Mouse (Mus musculus) embryonic facial prominence, embryonic 12.5 days (tissue): Measurements from ENCODE around the gene Trp53rkb. TPM values are rescaled to one million over a fixed set of nuclear protein-coding genes. Genes with fewer than 3 reads are reported as not detected.

Experiments used
- ATAC-seq: fragments of 200-750 bp; cut with Nextera tagmentation; 2 replicates; pipeline ENCODE4 v1.8.0; 2017; ENCODE audit not compliant: insufficient number of reproducible peaks, insufficient read depth, low FRiP score, low TSS enrichment
- H3K27ac ChIP-seq: fragments of 300-500 bp; sonication (generic); 2 replicates; pipeline ENCODE4 v1.5.1; 2016; ENCODE audit warnings: mild to moderate bottlenecking
- H3K27me3 ChIP-seq: fragments of 300-500 bp; sonication (generic); 2 replicates; pipeline ENCODE4 v1.6.1; 2016; ENCODE audit warnings: mild to moderate bottlenecking, moderate library complexity
- H3K36me3 ChIP-seq: fragments of 300-500 bp; sonication (generic); 2 replicates; pipeline ENCODE4 v1.6.1; 2016; ENCODE audit warnings: mild to moderate bottlenecking
- H3K4me1 ChIP-seq: fragments of 300-500 bp; sonication (generic); 2 replicates; pipeline ENCODE4 v1.6.1; 2016
- H3K4me2 ChIP-seq: fragments of 300-500 bp; sonication (generic); replicated peaks from 2 replicates; pipeline ENCODE4 v1.6.1; 2016; ENCODE audit warnings: mild to moderate bottlenecking, moderate library complexity
- H3K4me3 ChIP-seq: fragments of 300-500 bp; sonication (generic); 2 replicates; pipeline ENCODE4 v1.5.1; 2016; ENCODE audit warnings: mild to moderate bottlenecking
- H3K9ac ChIP-seq: fragments of 300-500 bp; sonication (generic); 2 replicates; pipeline ENCODE4 v1.6.1; 2016; ENCODE audit warnings: mild to moderate bottlenecking, moderate library complexity
- H3K9me3 ChIP-seq: fragments of 300-500 bp; sonication (generic); 2 replicates; pipeline ENCODE4 v1.6.1; 2016; ENCODE audit warnings: mild to moderate bottlenecking, moderate library complexity
- WGBS: fragments of 180-500 bp; shearing (Covaris S2); methylation state at CpG from one replicate; pipeline ENCODE4 v1.1.7; 2016; 5-methylcytosine and 5-hydroxymethylcytosine counted together
- polyA plus RNA-seq: library from polyadenylated mRNA; unstranded; fragments of >200 nt; fragmentation: Nextera tagmentation; extraction: Ambion mirVana; gene quantifications from 2 replicates; pipeline ENCODE4 v1.2.1, GENCODE M21; 2016

The Trp53rkb gene
- polyA plus RNA-seq, 1 experiment from 2014 or later, result 13.2 TPM

DNA sequence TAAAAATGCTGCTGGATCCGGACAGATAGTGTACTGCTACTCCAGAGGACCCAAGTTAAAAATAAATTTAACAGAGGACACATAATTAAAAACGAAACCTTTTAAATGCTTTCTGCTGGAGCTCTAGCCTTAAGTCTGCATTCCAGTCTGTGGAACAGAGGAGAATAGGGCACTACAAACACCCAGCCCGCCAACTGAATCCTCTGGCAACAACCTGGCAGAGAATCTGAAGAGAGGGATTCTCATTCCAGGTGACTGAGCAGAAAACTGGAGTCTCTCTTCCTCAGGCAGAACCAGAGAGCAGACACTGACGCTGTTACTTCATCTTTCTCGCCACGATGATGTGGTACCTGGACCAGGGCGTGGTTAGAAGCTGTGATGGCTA is 8.1 kb downstream of the Trp53rkb start:
- Histone ChIP-seq H3K4me3 (no peak overlapping the region), H3K27ac (no peak overlapping the region), H3K9me3 (no peaks in the 10 kb centered on the region), H3K27me3 (no peaks in the 10 kb centered on the region), H3K4me1 (no peaks in the 10 kb centered on the region), H3K4me2 (no peak overlapping the region), H3K36me3 (peaks cover 27% of the 10 kb centered on the region), H3K9ac (no peak overlapping the region)
- 84% methylated on average over 7 of the region's 7 CpGs for WGBS
- no peak for ATAC-seq

DNA sequence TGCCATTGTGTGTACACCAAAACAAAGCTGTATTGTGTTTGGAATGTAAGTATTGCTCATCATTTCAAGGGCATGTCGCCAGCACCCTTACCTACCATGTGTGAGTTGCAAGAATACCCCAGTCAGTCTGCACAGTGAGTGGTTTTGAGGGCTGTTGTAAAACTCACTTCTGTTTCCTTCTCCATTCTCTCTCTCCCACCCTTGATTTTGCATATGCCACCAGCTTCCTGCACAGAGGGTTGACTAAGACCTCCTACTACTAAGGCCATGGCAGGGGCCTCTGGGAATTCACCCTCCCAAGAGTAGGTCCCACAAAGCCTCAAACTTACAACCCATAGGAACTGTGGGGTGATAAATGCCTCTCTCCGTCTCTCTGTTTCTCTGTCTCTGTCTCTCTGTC is 9.1 kb downstream of the Trp53rkb start:
- 64% methylated on average over 2 of the region's 2 CpGs for WGBS
- H3K9ac ChIP-seq, result no peak overlapping the region
- no peaks in the 10 kb centered on the region for H3K9me3 ChIP-seq
- H3K4me3 ChIP-seq, result no peak overlapping the region
- H3K4me1 ChIP-seq, result peaks cover 6% of the 10 kb centered on the region
- no peak for ATAC-seq
- no peak overlapping the region for H3K4me2 ChIP-seq
- peaks cover 19% of the 10 kb centered on the region for H3K36me3 ChIP-seq
- no peak overlapping the region for H3K27ac ChIP-seq
- H3K27me3 ChIP-seq, result no peaks in the 10 kb centered on the region

DNA sequence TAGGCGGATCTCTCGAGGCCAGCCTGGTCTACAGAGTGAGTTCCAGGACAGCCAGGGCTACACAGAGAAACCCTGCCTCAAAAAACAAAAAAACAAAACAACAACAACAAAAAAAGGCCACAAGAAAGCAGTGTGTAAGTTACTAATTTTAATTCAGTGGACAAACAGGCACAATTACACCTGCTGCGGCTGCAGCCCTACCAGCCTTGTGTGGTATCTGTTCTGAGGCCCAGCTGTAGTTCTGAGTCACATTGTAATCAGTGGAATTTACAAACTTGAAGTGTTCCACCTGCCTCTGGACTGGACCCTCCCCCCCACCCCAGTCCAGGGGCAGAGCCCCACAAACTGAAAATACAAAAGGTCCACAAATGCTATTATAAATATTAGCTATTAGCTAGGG is 11.0 kb downstream of the Trp53rkb start:
- H3K4me1 ChIP-seq, result peaks cover 8% of the 10 kb centered on the region
- no peaks in the 10 kb centered on the region for H3K9me3 ChIP-seq
- H3K4me3 ChIP-seq, result no peak overlapping the region
- no peak overlapping the region for H3K27ac ChIP-seq
- no peaks in the 10 kb centered on the region for H3K27me3 ChIP-seq
- no peak for ATAC-seq
- no peak overlapping the region for H3K4me2 ChIP-seq
- peaks cover 3% of the 10 kb centered on the region for H3K36me3 ChIP-seq
- H3K9ac ChIP-seq, result no peak overlapping the region
- 89% methylated on average over 3 of the region's 3 CpGs for WGBS

DNA sequence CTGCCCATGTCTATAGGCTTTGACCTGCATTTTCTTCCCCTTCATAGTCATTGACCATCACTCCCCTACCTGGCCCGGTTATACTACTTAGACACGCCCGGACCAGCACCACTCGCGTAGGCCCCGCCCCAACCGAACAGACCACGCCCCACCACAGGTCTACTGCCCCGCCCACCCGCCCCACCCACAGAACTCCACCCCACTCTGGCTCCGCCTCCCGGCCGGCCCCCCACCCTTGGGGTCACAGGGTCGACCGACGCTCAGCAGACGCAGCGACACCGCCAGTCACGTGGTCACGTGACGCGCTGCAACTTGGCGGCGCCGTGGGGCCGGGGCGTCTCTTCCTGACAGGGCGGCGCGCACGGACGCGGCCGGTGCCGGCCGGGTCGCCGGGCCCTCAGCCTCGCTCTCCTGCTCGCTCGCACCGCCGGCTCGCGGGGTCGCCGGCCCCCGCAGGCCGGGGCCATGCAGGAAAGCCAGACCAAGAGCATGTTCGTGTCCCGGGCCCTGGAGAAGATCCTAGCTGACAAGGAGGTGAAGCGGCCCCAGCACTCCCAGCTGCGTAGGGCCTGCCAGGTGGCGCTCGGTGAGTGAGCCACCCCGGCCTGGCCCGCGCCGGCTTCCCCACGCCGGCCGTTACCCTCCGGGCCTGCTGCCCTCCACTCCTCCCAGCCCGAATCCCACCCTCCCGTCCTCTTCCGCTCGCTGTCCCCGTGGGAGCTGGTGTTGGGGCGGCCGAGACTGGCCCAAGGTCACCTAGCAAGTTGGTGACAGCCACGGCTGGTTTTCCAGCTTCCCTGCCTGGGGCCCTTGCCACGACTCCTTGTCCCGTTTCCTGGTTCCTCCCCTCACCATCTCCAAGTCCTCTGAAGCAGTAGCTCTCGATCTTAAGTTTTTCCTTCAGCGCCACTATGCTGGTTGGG is 13.2 kb downstream of the Trp53rkb start, which contains the start of gene Arfgef2:
TSS of gene Arfgef2 (plus strand) at position 339 of the 923 bp plus-strand sequence.
- Histone ChIP-seq H3K9ac (peak within 1 kb of the TSS; percentile 78), H3K4me2 (peak within 1 kb of the TSS; percentile 89), H3K4me3 (peak within 1 kb of the TSS; percentile 81), H3K4me1 (peaks cover 8% of the 10 kb centered on the region), H3K27ac (peak within 1 kb of the TSS; percentile 55), H3K36me3 (no peaks in the 10 kb centered on the region), H3K27me3 (no peaks in the 10 kb centered on the region), H3K9me3 (no peaks in the 10 kb centered on the region)
- WGBS, result under 1% methylated on average over 72 of the region's 76 CpGs
- ATAC-seq, result peak; percentile 82

DNA sequence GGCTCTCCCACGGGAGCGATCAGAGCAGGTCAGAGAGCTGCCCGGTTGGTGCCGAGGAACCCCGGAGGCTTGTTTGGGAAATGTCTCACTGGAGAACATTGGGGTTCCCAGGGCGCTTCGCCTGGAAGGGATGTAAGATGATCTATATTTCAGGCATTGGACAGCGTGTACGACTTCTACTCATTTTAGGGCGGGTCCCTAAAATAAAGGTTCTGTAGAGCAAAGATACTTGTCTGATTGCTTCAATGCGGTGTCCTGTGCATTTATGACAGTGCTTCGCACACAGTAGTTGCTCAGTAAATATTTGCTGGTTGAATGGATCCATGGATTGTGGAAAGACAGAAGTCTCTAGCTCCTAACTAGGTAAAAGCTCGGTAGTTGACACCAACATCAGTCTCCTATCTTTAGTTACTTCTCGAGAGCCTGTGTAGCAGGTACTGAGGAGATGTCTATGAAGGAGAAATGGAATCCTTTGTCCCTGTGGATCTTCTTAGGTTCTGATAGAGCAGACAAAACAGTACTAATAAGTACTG is 13.9 kb downstream of the Trp53rkb start:
- H3K9ac ChIP-seq, result peak overlapping the region; percentile 78
- H3K27me3 ChIP-seq, result no peaks in the 10 kb centered on the region
- H3K36me3 ChIP-seq, result no peaks in the 10 kb centered on the region
- peak overlapping the region; percentile 81 for H3K4me3 ChIP-seq
- H3K4me2 ChIP-seq, result peak overlapping the region; percentile 89
- no peaks in the 10 kb centered on the region for H3K9me3 ChIP-seq
- ATAC-seq, result no peak
- 22% methylated on average over 14 of the region's 14 CpGs for WGBS
- peaks cover 8% of the 10 kb centered on the region for H3K4me1 ChIP-seq
- H3K27ac ChIP-seq, result peak overlapping the region; percentile 55; the same call in 1 of the 2 replicates

DNA sequence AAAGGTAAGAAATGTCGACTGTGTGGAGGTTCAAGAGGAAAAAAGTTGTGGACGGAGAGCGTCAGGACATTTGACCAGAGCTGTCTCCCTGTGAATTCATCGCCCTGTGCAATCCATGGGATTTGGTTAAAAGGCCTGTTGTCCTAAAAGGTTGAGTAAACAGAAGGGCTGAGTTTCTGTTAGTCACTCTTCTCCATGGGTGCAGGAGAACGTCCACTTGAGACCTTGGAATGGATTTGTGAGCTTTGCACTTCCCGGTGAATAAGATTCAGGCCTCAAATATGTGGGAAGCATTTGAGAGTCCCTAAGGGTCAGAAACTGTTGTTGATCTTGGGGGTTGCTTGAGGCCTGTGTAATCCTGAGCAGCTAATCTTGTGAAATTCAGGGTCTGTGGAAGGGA is 14.5 kb downstream of the Trp53rkb start:
- no peak overlapping the region for H3K9ac ChIP-seq
- 75% methylated on average over 6 of the region's 6 CpGs for WGBS

DNA sequence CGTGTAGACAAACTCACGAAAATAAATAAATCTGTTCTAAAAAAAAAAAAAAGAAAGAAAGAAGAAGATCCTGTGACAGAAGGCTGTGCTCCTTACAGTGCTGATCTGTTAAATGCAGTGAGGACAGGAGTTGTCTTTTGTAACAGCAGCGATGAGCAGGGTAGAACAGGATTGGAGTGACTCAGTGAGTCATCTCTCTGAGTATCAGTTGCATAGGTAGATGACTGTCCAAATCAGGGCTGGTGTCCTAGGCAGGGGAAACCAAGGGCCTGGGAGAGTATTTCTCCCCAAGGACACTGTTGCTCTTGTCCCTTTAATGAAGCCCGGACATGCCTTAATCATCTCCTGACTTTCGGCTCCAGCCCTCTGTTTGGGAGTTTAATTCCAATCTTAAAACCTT is 17.2 kb downstream of the Trp53rkb start:
- Histone ChIP-seq H3K4me3 (no peak overlapping the region), H3K4me1 (peaks cover 8% of the 10 kb centered on the region), H3K4me2 (no peak overlapping the region), H3K9ac (no peak overlapping the region), H3K27me3 (no peaks in the 10 kb centered on the region), H3K36me3 (no peaks in the 10 kb centered on the region), H3K9me3 (no peaks in the 10 kb centered on the region), H3K27ac (no peak overlapping the region)
- 86% methylated on average over 5 of the region's 5 CpGs for WGBS
- ATAC-seq, result no peak

More for the DNA sequence above, 14.5 kb downstream of the Trp53rkb start:
- ATAC-seq, result no peak
- no peak overlapping the region for H3K27ac ChIP-seq
- no peaks in the 10 kb centered on the region for H3K27me3 ChIP-seq
- H3K9me3 ChIP-seq, result no peaks in the 10 kb centered on the region
- peaks cover 8% of the 10 kb centered on the region for H3K4me1 ChIP-seq
- H3K36me3 ChIP-seq, result no peaks in the 10 kb centered on the region
- peak overlapping the region; percentile 89; the same call in 1 of the 2 replicates for H3K4me2 ChIP-seq
- H3K4me3 ChIP-seq, result no peak overlapping the region

DNA sequence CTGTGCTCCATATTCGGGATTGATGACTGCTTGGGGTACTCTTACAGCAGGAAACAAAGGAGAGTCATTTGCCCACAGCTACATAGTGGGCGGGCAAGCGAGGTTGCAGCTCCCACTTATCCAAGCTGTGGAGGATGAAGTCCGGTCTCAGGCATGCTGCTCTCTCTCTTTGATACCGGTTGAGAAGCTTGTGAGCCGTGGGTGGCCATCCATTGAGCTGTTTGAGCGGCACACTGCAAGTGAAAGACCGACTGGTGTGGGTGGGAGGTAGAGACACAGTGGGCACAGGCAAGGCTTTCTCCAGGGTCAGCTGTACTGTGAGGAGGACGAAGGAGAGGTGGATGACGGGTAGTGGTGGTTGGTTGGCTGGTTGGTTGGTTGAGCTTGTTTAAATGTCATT is 18.5 kb downstream of the Trp53rkb start:
- H3K9me3 ChIP-seq, result no peaks in the 10 kb centered on the region
- H3K4me2 ChIP-seq, result no peak overlapping the region
- 83% methylated on average over 10 of the region's 10 CpGs for WGBS
- no peak overlapping the region for H3K9ac ChIP-seq
- no peaks in the 10 kb centered on the region for H3K36me3 ChIP-seq
- peaks cover 8% of the 10 kb centered on the region for H3K4me1 ChIP-seq
- no peak overlapping the region for H3K27ac ChIP-seq
- H3K27me3 ChIP-seq, result no peaks in the 10 kb centered on the region
- ATAC-seq, result no peak
- H3K4me3 ChIP-seq, result no peak overlapping the region

DNA sequence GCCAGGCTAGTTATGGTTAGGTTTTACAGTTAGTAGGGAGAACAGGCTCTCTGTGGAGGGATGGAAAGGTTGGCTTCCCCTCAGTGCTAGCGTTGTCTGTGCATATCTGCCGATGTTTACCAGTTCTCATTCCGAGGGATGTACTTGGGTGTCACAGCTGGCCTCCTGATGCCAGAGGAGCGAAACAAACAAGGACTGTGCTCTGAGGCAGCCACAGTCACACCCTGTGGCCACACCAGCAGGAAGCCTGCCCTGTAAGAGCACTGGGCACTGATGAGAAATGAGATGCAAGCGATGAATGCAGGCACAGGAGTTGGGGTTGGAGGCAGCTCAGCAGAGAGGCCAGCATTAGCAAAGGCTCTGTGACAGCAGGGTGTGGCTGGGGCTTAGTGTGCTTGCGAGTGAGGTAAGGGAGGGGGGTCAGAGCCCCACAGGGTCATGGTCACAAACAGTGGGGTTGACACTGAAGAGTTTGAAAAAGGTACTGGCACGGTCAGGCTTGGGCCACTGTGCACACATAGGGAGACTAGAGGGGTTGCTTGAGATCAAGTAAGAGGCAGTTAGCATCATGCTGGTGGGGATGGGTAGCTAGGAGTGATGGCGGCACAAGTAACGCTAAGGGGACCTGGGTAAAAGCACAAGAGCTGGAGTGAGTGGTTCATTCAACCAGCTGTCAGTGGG is 26.3 kb downstream of the Trp53rkb start:
- H3K36me3 ChIP-seq, result no peaks in the 10 kb centered on the region
- no peak overlapping the region for H3K4me3 ChIP-seq
- H3K27ac ChIP-seq, result no peak overlapping the region
- H3K9me3 ChIP-seq, result no peaks in the 10 kb centered on the region
- H3K27me3 ChIP-seq, result no peaks in the 10 kb centered on the region
- no peaks in the 10 kb centered on the region for H3K4me1 ChIP-seq
- H3K9ac ChIP-seq, result no peak overlapping the region
- WGBS, result 88% methylated on average over 9 of the region's 9 CpGs
- H3K4me2 ChIP-seq, result no peak overlapping the region
- ATAC-seq, result no peak

DNA sequence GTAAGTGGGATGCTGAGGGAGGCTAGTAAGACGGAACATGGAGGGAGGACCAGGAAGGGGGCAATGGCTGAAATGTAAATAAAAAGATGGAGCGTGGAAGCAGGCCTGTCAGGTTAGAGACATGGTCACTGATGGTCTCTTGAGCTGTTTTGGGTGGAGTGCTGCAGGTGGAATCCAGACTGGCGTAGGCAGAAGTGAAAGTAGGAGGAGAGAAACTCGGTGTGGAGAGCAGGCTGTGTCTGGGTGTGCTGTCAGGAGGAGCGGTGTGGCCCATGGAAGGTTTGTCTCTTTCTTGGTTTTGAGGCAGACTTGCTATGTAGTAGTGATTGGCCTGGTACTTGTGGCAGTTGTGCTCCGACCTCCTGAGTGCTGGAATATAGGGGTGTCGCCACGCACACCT is 27.5 kb downstream of the Trp53rkb start:
- no peak overlapping the region for H3K4me3 ChIP-seq
- no peak overlapping the region for H3K4me2 ChIP-seq
- no peaks in the 10 kb centered on the region for H3K27me3 ChIP-seq
- WGBS, result 91% methylated on average over 8 of the region's 8 CpGs
- no peak overlapping the region for H3K9ac ChIP-seq
- ATAC-seq, result no peak
- no peaks in the 10 kb centered on the region for H3K9me3 ChIP-seq
- no peaks in the 10 kb centered on the region for H3K4me1 ChIP-seq
- H3K36me3 ChIP-seq, result no peaks in the 10 kb centered on the region
- H3K27ac ChIP-seq, result no peak overlapping the region

DNA sequence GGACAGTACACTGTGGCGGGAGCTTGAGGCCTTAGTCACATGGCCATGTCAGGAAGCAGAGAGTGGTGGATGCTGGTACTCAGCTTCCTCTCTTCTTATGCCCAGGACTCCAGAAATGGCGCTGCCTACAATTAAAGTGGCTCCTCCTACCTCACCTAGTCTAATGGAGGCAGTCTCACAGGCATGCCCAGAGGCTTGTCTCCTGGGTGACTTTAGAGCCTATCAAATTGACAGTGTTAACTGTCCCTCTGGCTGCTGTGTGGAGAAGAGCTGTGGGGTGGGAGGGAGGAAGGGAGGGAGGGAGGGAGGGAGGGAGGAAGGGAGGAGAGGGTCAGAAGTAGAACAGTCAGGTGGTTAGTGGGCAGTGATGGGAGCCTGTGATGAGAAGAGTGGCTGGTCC is 28.5 kb downstream of the Trp53rkb start:
- WGBS, result 48% methylated on average over 2 of the region's 2 CpGs
- Histone ChIP-seq H3K9ac (no peak overlapping the region), H3K4me3 (no peak overlapping the region), H3K27ac (no peak overlapping the region), H3K36me3 (no peaks in the 10 kb centered on the region), H3K27me3 (no peaks in the 10 kb centered on the region), H3K4me2 (no peak overlapping the region), H3K9me3 (no peaks in the 10 kb centered on the region), H3K4me1 (no peaks in the 10 kb centered on the region)
- no peak for ATAC-seq

DNA sequence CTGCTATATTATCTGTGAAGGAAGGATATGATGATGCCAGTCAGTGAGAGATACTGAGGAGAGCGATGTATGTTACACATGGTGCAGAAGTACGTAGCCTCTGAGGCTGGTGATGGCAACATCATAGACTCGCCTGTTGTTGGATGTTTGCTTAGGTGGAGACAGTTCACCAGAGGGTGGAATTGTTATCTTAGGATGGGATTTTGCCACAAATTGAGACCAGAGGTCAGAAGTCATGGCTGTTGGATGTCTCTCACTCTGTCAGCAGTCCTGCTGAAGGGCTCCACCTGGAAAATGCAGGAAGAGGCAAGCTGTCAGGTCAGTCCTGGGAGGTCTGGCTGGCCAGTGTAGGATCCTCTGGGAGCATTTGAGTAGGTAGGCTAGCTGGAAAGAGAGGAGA is 29.1 kb downstream of the Trp53rkb start:
- WGBS, result 95% methylated on average over 3 of the region's 3 CpGs
- H3K4me1 ChIP-seq, result no peaks in the 10 kb centered on the region
- H3K27me3 ChIP-seq, result no peaks in the 10 kb centered on the region
- H3K9me3 ChIP-seq, result no peaks in the 10 kb centered on the region
- H3K4me3 ChIP-seq, result no peak overlapping the region
- ATAC-seq, result no peak
- no peak overlapping the region for H3K4me2 ChIP-seq
- no peaks in the 10 kb centered on the region for H3K36me3 ChIP-seq
- no peak overlapping the region for H3K27ac ChIP-seq
- no peak overlapping the region for H3K9ac ChIP-seq
